Mouse (Mus musculus) E14TG2a.4 (cell line): Measurements from ENCODE around the gene Tob2.

ENCODE experiments used
- CTCF ChIP-seq: conservative IDR thresholded peaks from 2 replicates; pipeline ENCODE4 v1.5.1; 2014; ENCODE audit warnings: low read length
- NANOG ChIP-seq: IDR thresholded peaks from 2 replicates; pipeline ENCODE4 v1.6.1; 2014; ENCODE audit warnings: borderline replicate concordance, low read length, mixed read lengths
- POU5F1 ChIP-seq: IDR thresholded peaks from 2 replicates; pipeline ENCODE4 v1.6.1; 2014; ENCODE audit warnings: low read length, borderline replicate concordance

DNA sequence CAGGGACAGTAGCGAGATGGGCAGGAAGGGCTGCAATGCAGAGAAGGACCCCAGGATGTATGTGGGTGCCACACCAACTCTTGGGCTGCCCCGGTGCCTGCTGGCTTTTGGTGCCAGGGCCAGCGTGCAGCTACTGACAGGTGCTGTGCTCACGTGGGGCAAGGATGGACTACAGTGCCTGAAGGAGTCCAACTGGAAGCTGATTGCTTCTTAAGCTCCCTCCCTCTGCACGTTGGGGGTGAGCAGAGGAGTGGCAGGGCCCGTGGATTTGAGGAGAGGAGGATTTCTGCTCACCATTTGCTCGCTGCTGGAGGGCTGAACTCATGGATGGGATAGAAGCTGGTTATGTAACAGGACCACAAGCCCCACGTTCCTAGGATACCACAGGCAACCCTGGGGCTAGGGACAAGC, 55.6 kb downstream of the Tob2 start:
- TF ChIP-seq CTCF (no peak), NANOG (no peak), POU5F1 (no peak)
